Mouse (Mus musculus) E14TG2a.4 (cell line): Measurements from ENCODE around the gene Gng7.

Experiments used
- CTCF ChIP-seq: conservative IDR thresholded peaks from 2 replicates; pipeline ENCODE4 v1.5.1; 2014; ENCODE audit warnings: low read length
- NANOG ChIP-seq: IDR thresholded peaks from 2 replicates; pipeline ENCODE4 v1.6.1; 2014; ENCODE audit warnings: borderline replicate concordance, low read length, mixed read lengths
- POU5F1 ChIP-seq: IDR thresholded peaks from 2 replicates; pipeline ENCODE4 v1.6.1; 2014; ENCODE audit warnings: low read length, borderline replicate concordance

GRCm38 (mm10) chr10:80952449-80952848 is 62.3 kb downstream of the Gng7 start:
- no peak for TF ChIP-seq CTCF
- TF ChIP-seq NANOG, result no peak
- no peak for TF ChIP-seq POU5F1
